Mouse (Mus musculus): ENCODE data around the gene Spata20.
A peak's percentile ranks its signal among the peaks of the same experiment; 100 is the strongest.

Gene Spata20

GRCm38 (mm10) chr11:94482738-94483137, 3.2 kb downstream of the Spata20 start:
- DNase-seq (ENCODE audit: low spot score): no peak

- DNase-seq (ENCODE audit: low spot score): no peak
Measured at GRCm38 (mm10) chr11:94481963-94482362, 4.0 kb downstream of the Spata20 start.

GRCm38 (mm10) chr11:94480382-94480781, 5.6 kb downstream of the Spata20 start:
- DNase-seq (ENCODE audit: low spot score): no peak

- no peak for DNase-seq (ENCODE audit: low spot score)
Measured at GRCm38 (mm10) chr11:94477651-94478050, 8.3 kb downstream of the Spata20 start.

- DNase-seq (ENCODE audit: low spot score): no peak
Measured at GRCm38 (mm10) chr11:94475722-94476121, 10.3 kb downstream of the Spata20 start.

- DNase-seq (ENCODE audit: low spot score): no peak
Measured at GRCm38 (mm10) chr11:94474544-94474910, 11.5 kb downstream of the Spata20 start.

DNA sequence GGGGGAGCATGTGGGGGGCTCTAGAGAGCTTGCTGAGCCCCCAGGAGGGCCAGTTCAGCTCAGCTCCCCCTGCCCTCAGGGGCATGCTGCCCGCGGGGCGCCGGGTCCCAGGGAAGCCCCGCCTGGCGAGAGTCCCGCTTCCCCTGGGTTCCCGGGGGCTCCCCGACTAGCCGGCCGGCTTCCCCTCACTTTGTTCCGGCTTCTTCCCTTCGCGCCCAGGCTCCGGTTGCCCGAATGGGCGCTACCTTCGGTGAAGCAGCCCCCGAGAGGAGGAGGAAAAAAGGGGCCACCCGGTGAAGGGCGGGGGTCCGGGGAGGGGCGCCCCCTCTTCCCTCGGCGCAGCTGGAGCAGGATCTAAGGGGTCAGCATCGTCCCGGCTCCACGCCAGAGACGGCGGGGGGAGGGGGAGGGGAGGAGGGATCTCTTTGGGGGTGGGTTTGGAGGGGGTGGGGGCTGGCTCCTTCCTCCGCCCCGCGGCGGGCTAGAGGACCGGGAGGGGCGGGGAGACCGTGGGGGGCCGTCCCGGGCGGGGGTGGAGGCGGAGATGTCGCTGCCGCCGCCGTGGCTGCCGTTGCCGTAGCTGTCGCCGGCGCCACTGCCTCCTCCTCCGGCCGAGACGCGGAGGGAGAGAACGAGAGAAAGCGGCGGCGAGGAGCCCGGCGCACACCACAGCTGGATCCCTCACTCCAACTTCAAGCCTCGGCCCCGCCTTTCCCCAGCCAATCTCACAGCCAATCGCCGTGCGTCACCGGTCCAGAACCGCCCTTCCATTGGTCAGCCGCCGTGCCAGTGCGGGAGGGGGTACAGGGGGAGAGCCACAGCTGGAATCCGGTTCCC, 12.1 kb downstream of the Spata20 start, which contains the start of gene Cacna1g:
Gene Cacna1g, minus strand, starts transcription at position 492 of the 837 bp plus-strand sequence.
- DNase-seq (ENCODE audit: low spot score): peak; percentile 85

GRCm38 (mm10) chr11:94472916-94473706, 12.9 kb downstream of the Spata20 start:
- DNase-seq (ENCODE audit: low spot score): no peak

DNA sequence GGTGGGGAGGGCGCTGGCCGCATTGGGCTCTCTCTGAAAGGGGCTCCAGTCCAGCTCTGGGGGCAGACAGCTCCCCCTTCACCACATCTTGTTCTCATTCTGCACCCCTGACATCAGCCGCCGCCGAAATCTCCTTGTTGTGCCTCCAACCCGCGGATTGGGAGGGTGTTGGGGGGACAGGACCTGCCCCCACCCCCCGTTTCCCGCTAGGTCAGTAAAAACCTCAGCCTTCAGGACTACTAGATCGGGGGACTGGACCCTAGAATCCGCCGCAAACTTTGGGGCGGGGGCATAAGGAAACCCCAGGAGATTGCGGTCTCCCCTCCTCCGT, 13.4 kb downstream of the Spata20 start:
- no peak for DNase-seq (ENCODE audit: low spot score)

GRCm38 (mm10) chr11:94471740-94472584, 14.0 kb downstream of the Spata20 start:
- DNase-seq (ENCODE audit: low spot score): no peak

GRCm38 (mm10) chr11:94470391-94470790, 15.6 kb downstream of the Spata20 start:
- no peak for DNase-seq (ENCODE audit: low spot score)

- DNase-seq (ENCODE audit: low spot score): no peak
Measured at GRCm38 (mm10) chr11:94469136-94470064, 16.6 kb downstream of the Spata20 start.

- no peak for DNase-seq (ENCODE audit: low spot score)
Measured at GRCm38 (mm10) chr11:94468582-94469064, 17.4 kb downstream of the Spata20 start.

DNA sequence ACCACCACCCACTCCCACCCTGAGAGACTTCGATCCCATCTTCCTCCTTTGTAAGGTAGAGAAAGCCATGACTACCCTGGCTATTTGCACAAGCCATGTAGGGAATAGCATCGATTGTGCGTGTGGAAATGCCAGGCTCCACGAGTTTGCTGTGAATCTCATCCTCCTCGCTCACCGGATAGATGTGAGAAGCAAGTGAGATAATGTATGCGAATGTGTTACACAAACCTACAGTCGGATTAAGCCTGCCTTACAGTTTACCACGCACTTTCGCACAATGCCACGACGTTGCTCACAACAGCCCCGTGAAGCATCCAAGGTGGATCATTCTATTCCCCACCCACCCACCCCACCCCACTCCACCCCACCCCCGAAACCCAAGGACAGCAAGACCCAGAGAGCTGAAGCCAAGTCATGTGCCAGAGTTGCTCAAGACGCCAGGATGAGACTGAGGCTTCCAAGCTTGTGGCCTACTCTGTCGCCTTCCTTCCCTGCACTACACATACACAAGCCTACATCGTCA, 19.6 kb downstream of the Spata20 start:
- no peak for DNase-seq (ENCODE audit: low spot score)

DNA sequence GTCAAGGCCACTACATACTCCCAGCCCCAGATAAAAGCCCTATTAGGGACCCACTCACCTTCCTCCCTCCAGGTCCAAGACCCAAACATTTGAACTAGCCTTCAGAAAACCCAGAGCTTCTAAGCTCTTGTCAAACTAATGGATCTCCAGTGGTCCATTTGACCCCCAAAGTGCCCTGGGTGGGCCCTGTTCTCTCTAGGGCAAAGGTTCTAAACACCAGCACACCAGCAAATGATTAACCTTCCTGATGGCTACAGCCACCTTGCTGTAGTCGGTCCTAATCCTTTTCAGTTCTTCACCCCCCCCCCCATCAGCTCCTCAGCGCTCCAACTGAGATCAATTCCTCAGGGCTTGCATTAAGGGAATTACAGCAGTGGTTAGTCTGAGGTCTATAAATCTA, 21.8 kb downstream of the Spata20 start:
- DNase-seq (ENCODE audit: low spot score): no peak

- no peak for DNase-seq (ENCODE audit: low spot score)
Measured at GRCm38 (mm10) chr11:94461856-94462255, 24.1 kb downstream of the Spata20 start.

DNA sequence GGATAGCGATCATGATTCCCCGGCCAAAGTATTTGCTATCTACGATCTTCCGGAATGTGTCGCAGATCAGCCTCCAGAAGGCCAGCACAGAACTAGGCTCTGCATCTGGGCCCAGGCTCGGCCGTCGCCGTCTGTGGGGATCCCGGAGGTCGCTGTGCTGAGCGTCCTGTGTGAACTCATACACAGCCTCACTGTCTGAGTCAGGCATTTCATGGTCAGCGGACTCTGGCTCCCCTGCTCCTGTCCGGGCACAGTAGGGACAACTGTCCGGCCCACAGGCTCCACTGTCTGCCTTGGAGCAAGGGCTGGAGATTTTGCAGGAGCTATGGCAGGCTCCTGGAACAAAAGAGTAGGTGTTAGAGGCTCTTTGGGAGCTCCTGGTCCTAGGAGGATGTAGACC, 29.0 kb downstream of the Spata20 start:
- DNase-seq (ENCODE audit: low spot score): no peak

- DNase-seq (ENCODE audit: low spot score): no peak
Measured at GRCm38 (mm10) chr11:94456347-94456746, 29.6 kb downstream of the Spata20 start.

DNA sequence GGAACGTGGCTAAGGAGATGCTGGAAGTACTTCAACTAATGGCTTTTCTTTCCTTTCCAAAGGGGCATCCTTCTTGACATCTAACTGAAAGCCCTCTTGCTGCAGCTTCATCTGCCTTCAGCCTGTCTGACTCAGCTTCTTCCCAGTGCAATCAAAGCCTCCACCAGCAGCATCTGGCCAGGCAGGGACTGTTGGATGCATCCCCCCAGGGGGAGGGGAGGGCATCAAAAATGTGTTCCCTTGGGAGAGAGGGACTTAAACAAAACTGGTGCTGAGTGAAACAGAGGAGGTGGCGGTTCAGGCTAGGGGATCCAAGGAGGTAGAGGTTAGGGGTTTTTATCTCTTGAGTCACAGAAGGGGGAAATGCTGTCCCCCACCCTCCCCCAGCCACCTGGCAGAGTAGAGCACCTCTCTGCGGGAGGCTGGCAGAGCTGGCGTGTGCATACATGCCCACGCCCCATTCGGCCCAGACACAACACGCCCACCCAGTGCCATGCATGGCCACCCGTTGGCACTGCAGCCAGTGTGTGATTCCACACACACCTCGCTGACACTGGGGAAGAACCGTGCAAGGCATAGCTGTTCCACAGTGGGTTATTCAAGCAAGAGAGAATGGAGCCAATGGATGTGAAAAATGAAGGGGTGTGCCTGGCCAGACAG, 30.7 kb downstream of the Spata20 start:
- no peak for DNase-seq (ENCODE audit: low spot score)

- DNase-seq (ENCODE audit: low spot score): no peak
Measured at GRCm38 (mm10) chr11:94454756-94455155, 31.2 kb downstream of the Spata20 start.

All from ovary, postnatal 36 days (tissue).